Mouse (Mus musculus) olfactory bulb, adult 2 months (tissue): Measurements from ENCODE around the gene Pikfyve. TPM values are rescaled to one million over a fixed set of nuclear protein-coding genes. Genes with fewer than 3 reads are reported as not detected.
"Not testable (repeated sequence)": the region's sequence is repeated elsewhere in the genome, so short reads cannot be mapped to it uniquely, and the experiment has no call there.

ENCODE experiments used
- H3K27ac ChIP-seq: fragments of 200-500 bp; 2 replicates; pipeline ENCODE4 v1.5.1; 2012; ENCODE audit warnings: low read depth, low read length; ENCODE audit not compliant: insufficient read depth
- H3K4me1 ChIP-seq: fragments of 200-500 bp; 2 replicates; pipeline ENCODE4 v1.6.1; 2012; ENCODE audit warnings: low read length; ENCODE audit not compliant: control insufficient read depth, insufficient read depth
- H3K4me3 ChIP-seq: fragments of 200-500 bp; 2 replicates; pipeline ENCODE4 v1.5.1; 2012; ENCODE audit warnings: mild to moderate bottlenecking, low read depth, low read length, moderate library complexity; ENCODE audit not compliant: insufficient read depth
- CTCF ChIP-seq: fragments of 200-500 bp; IDR thresholded peaks from 2 replicates; pipeline ENCODE4 v1.5.1; 2012; ENCODE audit warnings: low read depth, mild to moderate bottlenecking, low read length, moderate library complexity; ENCODE audit not compliant: insufficient read depth
- POLR2A ChIP-seq: fragments of 200-500 bp; IDR thresholded peaks from 2 replicates; pipeline ENCODE4 v1.6.1; 2012; ENCODE audit warnings: mild to moderate bottlenecking, low read depth, low read length, moderate library complexity; ENCODE audit not compliant: insufficient read depth
- WGBS: fragments of 180-500 bp; shearing (Covaris S2); methylation state at CpG from one replicate; pipeline ENCODE4 v1.1.7; 2018; 5-methylcytosine and 5-hydroxymethylcytosine counted together
- polyA plus RNA-seq: library from polyadenylated mRNA; stranded (reverse); fragments of >200 nt; gene quantifications from 2 replicates; pipeline ENCODE4 v1.2.4, GENCODE M21; 2012; ENCODE audit warnings: low replicate concordance; ENCODE audit not compliant: missing spikeins, insufficient read depth, insufficient read length

Gene Pikfyve
- polyA plus RNA-seq, 1 experiment: not detected

- H3K4me1 ChIP-seq: no peaks in the 10 kb centered on the region
- TF ChIP-seq POLR2A (no peak), CTCF (no peak)
- H3K4me3 ChIP-seq: no peak overlapping the region
- no peak overlapping the region for H3K27ac ChIP-seq
- WGBS: 82% methylated on average over 2 of the region's 2 CpGs
Measured at GRCm38 (mm10) chr1:65198425-65198824, 11.9 kb downstream of the Pikfyve start.

GRCm38 (mm10) chr1:65198861-65199260 is 12.4 kb downstream of the Pikfyve start:
- TF ChIP-seq CTCF (no peak), POLR2A (no peak)
- Histone ChIP-seq H3K4me3 (no peak overlapping the region), H3K27ac (no peak overlapping the region), H3K4me1 (no peaks in the 10 kb centered on the region)
- WGBS: 61% methylated on average over 2 of the region's 2 CpGs

DNA sequence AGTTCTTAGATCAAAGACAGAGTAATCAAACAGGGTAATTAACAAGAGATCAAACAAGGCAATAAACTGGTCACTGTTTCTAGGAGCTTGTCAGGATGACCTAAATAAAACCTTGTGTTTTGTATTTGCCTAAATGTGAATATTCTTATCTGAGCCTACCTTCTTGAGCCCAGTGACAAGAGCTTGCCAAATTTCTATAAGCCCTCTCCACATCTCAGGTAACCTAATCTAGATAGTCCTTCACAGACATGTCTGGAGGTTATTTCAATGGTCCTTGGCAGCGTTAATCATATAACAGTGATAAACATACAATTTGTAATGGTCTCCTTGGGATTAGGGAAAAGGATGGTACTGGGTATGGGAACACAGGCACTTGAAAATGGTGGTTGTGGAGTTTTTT is 17.8 kb downstream of the Pikfyve start:
- Histone ChIP-seq H3K4me1 (no peaks in the 10 kb centered on the region), H3K27ac (no peak overlapping the region), H3K4me3 (no peak overlapping the region)
- 96% methylated on average over 1 of the region's 1 CpGs for WGBS
- TF ChIP-seq POLR2A (no peak), CTCF (no peak)

GRCm38 (mm10) chr1:65213214-65213613 is 26.7 kb downstream of the Pikfyve start:
- no peak for TF ChIP-seq POLR2A
- no peak for TF ChIP-seq CTCF
- H3K27ac ChIP-seq: no peak overlapping the region
- H3K4me1 ChIP-seq: no peaks in the 10 kb centered on the region
- no peak overlapping the region for H3K4me3 ChIP-seq
- 47% methylated on average over 2 of the region's 2 CpGs for WGBS

DNA sequence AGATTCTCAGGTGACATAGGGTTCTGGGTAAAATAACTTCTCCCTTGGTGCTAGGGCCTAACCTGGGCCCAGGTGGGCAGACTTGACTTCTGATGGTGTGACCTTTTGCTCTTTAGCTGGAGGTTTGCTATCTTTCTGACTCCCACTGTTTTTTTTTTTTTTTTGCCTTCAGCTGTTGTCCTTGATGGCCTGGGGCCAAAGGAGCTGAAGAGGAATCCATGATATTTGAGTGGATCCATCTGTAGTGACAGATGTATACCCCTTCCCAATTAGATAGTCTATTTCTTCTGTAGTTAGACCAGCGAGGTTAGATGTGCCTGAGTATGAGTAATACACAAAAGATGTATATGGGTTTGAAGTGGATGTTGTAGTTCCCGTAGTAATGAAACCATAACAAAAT is 31.1 kb downstream of the Pikfyve start:
- no peak overlapping the region for H3K4me3 ChIP-seq
- TF ChIP-seq CTCF (no peak), POLR2A (no peak)
- 94% methylated on average over 2 of the region's 2 CpGs for WGBS
- no peak overlapping the region for H3K27ac ChIP-seq
- H3K4me1 ChIP-seq: no peaks in the 10 kb centered on the region

DNA sequence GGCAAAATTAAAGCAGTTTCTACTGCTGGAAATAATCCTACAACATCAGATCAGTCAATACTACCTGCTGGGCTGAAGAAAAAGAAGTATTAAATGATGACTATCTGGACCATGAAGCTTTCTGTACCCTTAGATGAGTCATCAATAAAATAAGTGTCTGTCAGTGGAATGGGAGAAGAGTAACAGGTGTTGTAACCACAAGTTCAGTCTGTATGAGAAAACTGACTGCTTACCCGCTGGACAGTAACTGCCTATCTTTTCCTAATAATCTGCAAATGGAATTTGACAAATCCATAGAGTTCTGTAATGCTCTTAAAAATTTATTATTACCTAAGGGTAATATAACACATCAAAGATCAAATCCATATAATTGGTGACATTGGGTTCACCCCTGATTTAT is 31.5 kb downstream of the Pikfyve start:
- H3K4me1 ChIP-seq: no peaks in the 10 kb centered on the region
- H3K4me3 ChIP-seq: no peak overlapping the region
- no peak overlapping the region for H3K27ac ChIP-seq
- 92% methylated on average over 1 of the region's 1 CpGs for WGBS
- no peak for TF ChIP-seq CTCF
- TF ChIP-seq POLR2A: no peak

- WGBS: 98% methylated on average over 2 of the region's 2 CpGs
- Histone ChIP-seq H3K4me1 (no peaks in the 10 kb centered on the region), H3K27ac (no peak overlapping the region), H3K4me3 (no peak overlapping the region)
- no peak for TF ChIP-seq POLR2A
- no peak for TF ChIP-seq CTCF
Measured at GRCm38 (mm10) chr1:65223654-65224053, 37.2 kb downstream of the Pikfyve start.

- H3K4me1 ChIP-seq: no peaks in the 10 kb centered on the region
- H3K4me3 ChIP-seq: no peak overlapping the region
- no peak overlapping the region for H3K27ac ChIP-seq
- 93% methylated on average over 2 of the region's 2 CpGs for WGBS
- TF ChIP-seq POLR2A (no peak), CTCF (no peak)
Measured at GRCm38 (mm10) chr1:65227681-65228080, 41.2 kb downstream of the Pikfyve start.

GRCm38 (mm10) chr1:65229768-65230167 is 43.3 kb downstream of the Pikfyve start:
- WGBS: 75% methylated on average over 3 of the region's 3 CpGs
- not testable (repeated sequence) for H3K27ac ChIP-seq, H3K4me1 ChIP-seq, H3K4me3 ChIP-seq

GRCm38 (mm10) chr1:65230566-65230965 is 44.1 kb downstream of the Pikfyve start:
- Histone ChIP-seq H3K27ac (no peak overlapping the region), H3K4me3 (no peak overlapping the region), H3K4me1 (no peaks in the 10 kb centered on the region)
- TF ChIP-seq CTCF: no peak
- no peak for TF ChIP-seq POLR2A
- WGBS: 88% methylated on average over 1 of the region's 1 CpGs

- no peak overlapping the region for H3K27ac ChIP-seq
- 52% methylated on average over 3 of the region's 3 CpGs for WGBS
- no peaks in the 10 kb centered on the region for H3K4me1 ChIP-seq
- H3K4me3 ChIP-seq: no peak overlapping the region
- TF ChIP-seq POLR2A (no peak), CTCF (no peak)
Measured at GRCm38 (mm10) chr1:65237712-65238111, 51.2 kb downstream of the Pikfyve start.
